15 mouse cellular contexts compared by ENCODE assay signal in the genomic region with DNA sequence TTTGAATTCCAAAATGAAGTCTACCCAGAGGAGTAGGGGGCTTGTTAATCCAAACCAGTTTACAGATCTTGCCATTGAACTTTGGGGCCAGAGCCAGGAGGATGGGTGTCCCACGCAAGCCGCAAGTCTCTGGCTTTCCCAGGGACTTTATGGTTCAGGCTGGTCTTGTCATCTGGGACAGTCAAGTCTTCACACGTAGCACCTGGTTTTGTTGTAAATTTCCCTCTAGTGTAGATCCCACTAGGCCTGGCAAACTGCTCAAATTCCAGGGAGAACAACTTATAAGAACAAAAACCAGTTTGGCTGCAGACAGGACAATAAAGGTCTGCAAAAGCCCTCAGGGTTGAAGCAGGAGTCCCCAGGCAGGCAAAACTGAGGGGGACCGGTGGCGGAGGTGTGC. TPM values are rescaled to one million over a fixed set of nuclear protein-coding genes. Genes with fewer than 3 reads are reported as not detected.
A peak's percentile ranks its signal among the peaks of the same experiment; 100 is the strongest.
DNase-seq lines count a peak whose midpoint lies in the region; ATAC-seq and TF ChIP-seq lines count a peak whose summit lies in the region.
"Had no signal": no experiment of that assay in that cellular context is flagged by ENCODE, and none has a peak within 500 bp of the region (broad histone marks: within the 10 kb centered on the region; RNA-seq: fewer than 3 reads in every experiment).

No protein-coding gene starts in this region.

- WGBS in forebrain, embryonic 11.5 days = 15% methylated on average over 5 of the region's 5 CpGs
- WGBS in forebrain, embryonic 15.5 days = 42% methylated on average over 5 of the region's 5 CpGs
- 48% methylated on average over 5 of the region's 5 CpGs for WGBS in kidney, embryonic 16.5 days
- 14% methylated on average over 5 of the region's 5 CpGs for WGBS in limb, embryonic 14.5 days
- WGBS in stomach, embryonic 16.5 days = 65% methylated on average over 5 of the region's 5 CpGs

- peaks cover 36% of the 10 kb centered on the region for H3K4me1 ChIP-seq in forebrain, embryonic 11.5 days (replicated peaks; ENCODE audit: control insufficient read depth, insufficient read depth, low read length)
- H3K4me1 ChIP-seq in forebrain, embryonic 15.5 days = peaks cover 50% of the 10 kb centered on the region
- peaks cover 85% of the 10 kb centered on the region for H3K4me1 ChIP-seq in kidney, embryonic 16.5 days (ENCODE audit: insufficient read depth, low read length)
- H3K4me1 ChIP-seq in limb, embryonic 14.5 days (ENCODE audit: control insufficient read depth, insufficient read depth, low read length) = peaks cover 65% of the 10 kb centered on the region
- peaks cover 53% of the 10 kb centered on the region for H3K4me1 ChIP-seq in stomach, embryonic 16.5 days (ENCODE audit: control insufficient read depth, insufficient read depth, low read length)

- no peak overlapping the region for H3K4me3 ChIP-seq in forebrain, embryonic 11.5 days (ENCODE audit: low read depth, low read length)
- H3K4me3 ChIP-seq in forebrain, embryonic 15.5 days = no peak overlapping the region
- H3K4me3 ChIP-seq in kidney, embryonic 16.5 days (ENCODE audit: low read length) = peak overlapping the region; percentile 74
- peak overlapping the region; percentile 74 for H3K4me3 ChIP-seq in limb, embryonic 14.5 days (replicated peaks; ENCODE audit: low read length)
- H3K4me3 ChIP-seq in stomach, embryonic 16.5 days (replicated peaks; ENCODE audit: low read length) = no peak overlapping the region

- no peaks in the 10 kb centered on the region for H3K36me3 ChIP-seq in forebrain, embryonic 11.5 days (ENCODE audit: control insufficient read depth, insufficient read depth, low read length)
- H3K36me3 ChIP-seq in forebrain, embryonic 15.5 days = no peaks in the 10 kb centered on the region
- no peaks in the 10 kb centered on the region for H3K36me3 ChIP-seq in kidney, embryonic 16.5 days (ENCODE audit: insufficient read depth, low read length)
- no peaks in the 10 kb centered on the region for H3K36me3 ChIP-seq in limb, embryonic 14.5 days (ENCODE audit: control insufficient read depth, insufficient read depth, low read length)
- H3K36me3 ChIP-seq in stomach, embryonic 16.5 days (ENCODE audit: control insufficient read depth, insufficient read depth, low read length) = no peaks in the 10 kb centered on the region

- no peaks in the 10 kb centered on the region for H3K9me3 ChIP-seq in forebrain, embryonic 11.5 days (ENCODE audit: control insufficient read depth, low read length)
- H3K9me3 ChIP-seq in forebrain, embryonic 15.5 days = no peaks in the 10 kb centered on the region
- H3K9me3 ChIP-seq in kidney, embryonic 16.5 days (ENCODE audit: low read length) = no peaks in the 10 kb centered on the region
- no peaks in the 10 kb centered on the region for H3K9me3 ChIP-seq in limb, embryonic 14.5 days (ENCODE audit: control insufficient read depth, low read length)
- no peaks in the 10 kb centered on the region for H3K9me3 ChIP-seq in stomach, embryonic 16.5 days (replicated peaks; ENCODE audit: control insufficient read depth, low read length)

- H3K9ac ChIP-seq in forebrain, embryonic 11.5 days (ENCODE audit: low read length) = 0 out of 2 replicates have a peak overlapping the region, but pooled peaks have one; percentile 3
- no peak overlapping the region for H3K9ac ChIP-seq in forebrain, embryonic 15.5 days (replicated peaks)
- peak overlapping the region; percentile 83 for H3K9ac ChIP-seq in kidney, embryonic 16.5 days (replicated peaks; ENCODE audit: low read length)
- H3K9ac ChIP-seq in limb, embryonic 14.5 days (ENCODE audit: low read depth, low read length, severe bottlenecking) = 0 out of 2 replicates have a peak overlapping the region, but pooled peaks have one; percentile 29
- H3K9ac ChIP-seq in stomach, embryonic 16.5 days (ENCODE audit: low read length) = peak overlapping the region; percentile 47; the same call in 1 of the 2 replicates

- no peak for DNase-seq in forebrain, embryonic 11.5 days (ENCODE audit: low spot score)
- no peak for DNase-seq in kidney, postnatal 14 days
- DNase-seq in limb, embryonic 14.5 days (ENCODE audit: low spot score) = no peak
- no peak for DNase-seq in urinary bladder, postnatal 14 days (ENCODE audit: low spot score)
- no peak for DNase-seq in cerebellum, adult 11-12 months
- DNase-seq: adrenal gland, postnatal 10 days; cerebellum, adult 11 months; kidney, postnatal 25 days; liver; spleen, adult 18-20 months; thymus, postnatal 36 days had no signal

- peak overlapping the region; percentile 47; the same call in 1 of the 2 replicates for H3K27ac ChIP-seq in forebrain, embryonic 11.5 days (ENCODE audit: low read depth, low read length)
- no peak overlapping the region for H3K27ac ChIP-seq in forebrain, embryonic 15.5 days (replicated peaks)
- H3K27ac ChIP-seq in kidney, embryonic 16.5 days (ENCODE audit: low read length) = peak overlapping the region; percentile 95
- peak overlapping the region; percentile 74 for H3K27ac ChIP-seq in limb, embryonic 14.5 days (replicated peaks; ENCODE audit: low read depth, low read length)
- H3K27ac ChIP-seq in stomach, embryonic 16.5 days (ENCODE audit: low read length) = peak overlapping the region; percentile 72
- H3K27ac ChIP-seq: macrophage had no signal

- H3K4me2 ChIP-seq in forebrain, embryonic 11.5 days (ENCODE audit: low read depth, low read length, severe bottlenecking) = peak overlapping the region; percentile 95; the same call in 1 of the 2 replicates
- no peak overlapping the region for H3K4me2 ChIP-seq in forebrain, embryonic 15.5 days (replicated peaks)
- H3K4me2 ChIP-seq in kidney, embryonic 16.5 days (replicated peaks; ENCODE audit: low read depth, low read length) = peak overlapping the region; percentile 71
- peak overlapping the region; percentile 97 for H3K4me2 ChIP-seq in limb, embryonic 14.5 days (replicated peaks; ENCODE audit: low read depth, low read length, severe bottlenecking)
- peak overlapping the region; percentile 99 for H3K4me2 ChIP-seq in stomach, embryonic 16.5 days (ENCODE audit: low read depth, low read length)

- TF ChIP-seq POLR2A in limb, embryonic 14.5 days (IDR thresholded peaks at IDR 0.05; ENCODE audit: borderline replicate concordance, extremely low read depth, insufficient read depth, insufficient read length) = no peak

- no peak for ATAC-seq in forebrain, embryonic 11.5 days (replicated peaks; ENCODE audit: low FRiP score)
- no peak for ATAC-seq in forebrain, embryonic 15.5 days (replicated peaks)
- no peak for ATAC-seq in kidney, embryonic 16.5 days (ENCODE audit: low FRiP score, low TSS enrichment)
- ATAC-seq in limb, embryonic 14.5 days (ENCODE audit: low FRiP score, low read depth) = no peak
- ATAC-seq in stomach, embryonic 16.5 days (ENCODE audit: insufficient read depth, low FRiP score) = no peak

- peaks cover 62% of the 10 kb centered on the region for H3K27me3 ChIP-seq in forebrain, embryonic 11.5 days (ENCODE audit: control insufficient read depth, insufficient read depth, low read length)
- H3K27me3 ChIP-seq in forebrain, embryonic 15.5 days = peaks cover 64% of the 10 kb centered on the region
- peaks cover 6% of the 10 kb centered on the region; the same call in 1 of the 2 replicates for H3K27me3 ChIP-seq in kidney, embryonic 16.5 days (ENCODE audit: insufficient read depth, low read length)
- H3K27me3 ChIP-seq in limb, embryonic 14.5 days (ENCODE audit: control insufficient read depth, insufficient read depth, low read length) = no peaks in the 10 kb centered on the region; the same call in 1 of the 2 replicates
- 0 out of 2 replicates have a peak, but pooled peaks cover 4% of the 10 kb centered on the region for H3K27me3 ChIP-seq in stomach, embryonic 16.5 days (ENCODE audit: control insufficient read depth, insufficient read depth, low read length)

RNA-seq across cellular contexts. Expression of a gene that starts 3.3 kb away (rescaled TPM):
- 18.8 and 20.7 TPM in 2 replicates for polyA plus RNA-seq in forebrain, embryonic 11.5 days (2014; fragmentation: Nextera tagmentation; extraction: Ambion mirVana)
- polyA plus RNA-seq in forebrain, embryonic 15.5 days (2015; fragmentation: Nextera tagmentation; extraction: Ambion mirVana) = 8.4 and 9.5 TPM in 2 replicates
- 39.8 and 49.7 TPM in 2 replicates for polyA plus RNA-seq in kidney, embryonic 16.5 days (2015; fragmentation: Nextera tagmentation; extraction: Ambion mirVana)
- 41.9 and 52.2 TPM in 2 replicates for polyA plus RNA-seq in limb, embryonic 14.5 days (2012; rRNA removed)
- 28.6 and 33.4 TPM in 2 replicates for polyA plus RNA-seq in limb, embryonic 14.5 days (2014; fragmentation: Nextera tagmentation; extraction: Ambion mirVana)
- 15.5 and 15.7 TPM in 2 replicates for polyA plus RNA-seq in stomach, embryonic 16.5 days (2015; fragmentation: Nextera tagmentation; extraction: Ambion mirVana)

RNA-seq across cellular contexts. Expression of a gene that starts 40.7 kb away (rescaled TPM):
- polyA plus RNA-seq in forebrain, embryonic 11.5 days (2014; fragmentation: Nextera tagmentation; extraction: Ambion mirVana) = 0.47 and 0.71 TPM in 2 replicates
- 0.46 and 0.97 TPM in 2 replicates for polyA plus RNA-seq in forebrain, embryonic 15.5 days (2015; fragmentation: Nextera tagmentation; extraction: Ambion mirVana)
- polyA plus RNA-seq in kidney, embryonic 16.5 days (2015; fragmentation: Nextera tagmentation; extraction: Ambion mirVana) = 0.05 and 0.23 TPM in 2 replicates
- polyA plus RNA-seq in limb, embryonic 14.5 days (2012; rRNA removed) = 3.2 TPM in 2 replicates
- polyA plus RNA-seq in limb, embryonic 14.5 days (2014; fragmentation: Nextera tagmentation; extraction: Ambion mirVana) = 2.2 and 2.5 TPM in 2 replicates
- 0.44 and 0.86 TPM in 2 replicates for polyA plus RNA-seq in stomach, embryonic 16.5 days (2015; fragmentation: Nextera tagmentation; extraction: Ambion mirVana)
- polyA plus RNA-seq: macrophage had no signal

Comparison
In these comparisons a context has a peak if more than half of its experiments do, and no peak if none do; other contexts are left out.
1. H3K4me3 ChIP-seq: peak in kidney, embryonic 16.5 days (single experiment) and limb, embryonic 14.5 days (single experiment); none in forebrain, embryonic 11.5 days (single experiment), forebrain, embryonic 15.5 days (single experiment) and stomach, embryonic 16.5 days (single experiment).